Mouse (Mus musculus): ENCODE measurements at regions not wholly inside any gene's neighbourhood (a gene's known extent, or its start where the extent isn't known, plus 50 kb on each side); places are given as distances from the start of the nearest gene placed in this dataset.

DNA sequence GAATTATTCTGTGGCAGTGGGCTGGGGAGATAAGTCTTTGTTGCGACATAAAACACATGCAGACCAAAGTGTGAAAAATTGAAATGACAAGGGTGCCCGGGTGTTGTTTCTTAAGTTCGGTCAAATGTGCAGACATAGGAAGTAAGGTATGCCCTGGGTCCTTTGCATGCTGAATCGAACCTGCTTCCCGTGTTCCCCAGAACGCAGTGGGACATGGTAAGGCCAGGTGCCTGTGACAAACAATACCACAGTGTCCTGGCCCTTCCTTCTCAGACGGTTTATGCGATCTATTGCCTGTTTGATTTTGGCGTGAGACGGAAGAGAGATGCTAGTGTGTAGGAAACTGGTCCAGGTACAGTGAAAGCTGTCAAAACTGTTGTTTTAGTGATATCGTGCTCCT, 1022.1 kb downstream of the Adgrl2 start:
- no peak for DNase-seq (ENCODE audit: low read depth, low spot score)
- Histone ChIP-seq H3K27me3 (ENCODE audit: control insufficient read depth, insufficient read depth, low read length, poor library complexity, severe bottlenecking) (no peaks in the 10 kb centered on the region), H3K36me3 (ENCODE audit: control insufficient read depth, insufficient read depth, low read length, poor library complexity, severe bottlenecking) (no peaks in the 10 kb centered on the region)

DNA sequence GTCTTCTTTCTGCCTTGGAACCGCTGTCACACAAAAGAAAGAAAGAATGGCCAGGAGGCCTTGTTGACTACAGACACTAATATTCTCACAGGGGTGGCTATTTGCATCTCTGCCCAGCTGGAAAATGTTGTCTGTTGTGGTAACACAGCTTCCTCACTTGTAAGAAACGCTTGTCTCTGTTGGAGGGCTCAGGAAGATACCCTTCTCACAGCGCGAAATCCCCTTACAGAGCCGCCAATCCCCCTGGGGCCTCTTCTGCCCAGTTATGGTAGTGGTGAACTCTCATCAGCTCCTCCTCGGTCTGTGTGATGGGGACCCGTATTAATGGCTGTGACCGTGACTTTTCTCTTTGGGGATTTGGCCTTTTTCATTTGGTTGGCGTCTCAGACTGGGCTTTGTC, 1022.5 kb downstream of the Adgrl2 start:
- no peaks in the 10 kb centered on the region for H3K27me3 ChIP-seq (ENCODE audit: control insufficient read depth, insufficient read depth, low read length, poor library complexity, severe bottlenecking)
- H3K36me3 ChIP-seq (ENCODE audit: control insufficient read depth, insufficient read depth, low read length, poor library complexity, severe bottlenecking): no peaks in the 10 kb centered on the region

DNA sequence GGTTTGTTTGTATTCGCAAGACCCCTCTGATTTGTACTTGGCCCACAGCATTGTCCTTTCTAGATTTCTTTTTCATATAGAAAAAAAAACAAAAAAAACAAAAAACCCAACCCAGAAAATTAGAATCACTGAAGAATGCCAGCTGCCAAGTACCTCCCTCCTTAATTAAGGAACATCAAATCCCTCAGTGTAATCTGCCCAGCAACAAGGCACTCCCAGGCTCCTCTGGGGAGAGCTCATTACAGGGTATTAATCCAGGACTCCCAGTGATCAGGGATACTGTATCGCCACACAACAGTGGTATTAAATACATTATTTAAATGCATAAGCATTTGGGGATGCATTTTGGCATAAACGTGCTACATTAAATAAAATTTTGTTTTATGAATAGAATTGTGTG, 1023.1 kb downstream of the Adgrl2 start:
- Histone ChIP-seq H3K36me3 (ENCODE audit: control insufficient read depth, insufficient read depth, low read length, poor library complexity, severe bottlenecking) (no peaks in the 10 kb centered on the region), H3K27me3 (ENCODE audit: control insufficient read depth, insufficient read depth, low read length, poor library complexity, severe bottlenecking) (no peaks in the 10 kb centered on the region)
- no peak for DNase-seq (ENCODE audit: low read depth, low spot score)

More for the DNA sequence above, 1022.5 kb downstream of the Adgrl2 start:
- no peak for DNase-seq (ENCODE audit: low read depth, low spot score)

DNA sequence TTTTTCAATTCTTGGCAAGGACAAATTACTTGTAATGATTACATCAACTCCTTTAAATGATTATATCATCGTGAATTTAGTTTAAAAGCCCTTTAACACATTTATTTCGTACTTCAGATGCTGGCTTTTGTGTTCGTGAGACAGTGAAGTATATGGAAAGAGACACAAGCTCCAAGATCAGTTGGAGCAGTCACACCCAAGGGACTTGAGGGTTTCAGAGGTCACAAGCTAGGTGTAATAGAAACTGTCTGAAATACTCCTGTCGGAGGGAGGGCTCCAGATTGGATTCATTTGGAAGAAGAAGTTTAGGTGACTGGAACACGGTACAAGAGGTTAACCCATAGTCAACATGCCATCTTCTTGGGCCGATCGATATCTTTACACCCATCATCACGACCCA, 1023.5 kb downstream of the Adgrl2 start:
- no peak for DNase-seq (ENCODE audit: low read depth, low spot score)
- Histone ChIP-seq H3K27me3 (ENCODE audit: control insufficient read depth, insufficient read depth, low read length, poor library complexity, severe bottlenecking) (no peaks in the 10 kb centered on the region), H3K36me3 (ENCODE audit: control insufficient read depth, insufficient read depth, low read length, poor library complexity, severe bottlenecking) (no peaks in the 10 kb centered on the region)

DNA sequence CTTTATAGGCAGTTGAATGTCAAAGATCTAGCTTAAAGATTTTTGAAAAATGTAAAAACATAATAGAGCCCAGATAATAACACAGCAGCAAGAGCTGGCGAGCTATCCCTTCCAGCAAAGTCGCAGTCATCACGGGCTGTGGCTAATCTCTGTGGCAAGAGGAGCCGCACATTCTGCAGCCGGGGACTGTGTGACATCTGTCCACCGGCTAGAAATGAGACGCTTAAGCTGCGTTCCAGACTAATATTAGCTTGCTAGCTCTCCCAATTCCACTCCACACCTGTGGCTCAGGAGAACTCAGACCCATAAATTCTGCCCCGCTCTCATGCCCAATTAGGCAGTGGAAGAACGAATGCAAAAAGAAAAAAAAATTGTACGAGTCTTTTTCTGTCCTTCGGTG, 1024.0 kb downstream of the Adgrl2 start:
- H3K27me3 ChIP-seq (ENCODE audit: control insufficient read depth, insufficient read depth, low read length, poor library complexity, severe bottlenecking): no peaks in the 10 kb centered on the region
- no peak for DNase-seq (ENCODE audit: low read depth, low spot score)
- H3K36me3 ChIP-seq (ENCODE audit: control insufficient read depth, insufficient read depth, low read length, poor library complexity, severe bottlenecking): no peaks in the 10 kb centered on the region

DNA sequence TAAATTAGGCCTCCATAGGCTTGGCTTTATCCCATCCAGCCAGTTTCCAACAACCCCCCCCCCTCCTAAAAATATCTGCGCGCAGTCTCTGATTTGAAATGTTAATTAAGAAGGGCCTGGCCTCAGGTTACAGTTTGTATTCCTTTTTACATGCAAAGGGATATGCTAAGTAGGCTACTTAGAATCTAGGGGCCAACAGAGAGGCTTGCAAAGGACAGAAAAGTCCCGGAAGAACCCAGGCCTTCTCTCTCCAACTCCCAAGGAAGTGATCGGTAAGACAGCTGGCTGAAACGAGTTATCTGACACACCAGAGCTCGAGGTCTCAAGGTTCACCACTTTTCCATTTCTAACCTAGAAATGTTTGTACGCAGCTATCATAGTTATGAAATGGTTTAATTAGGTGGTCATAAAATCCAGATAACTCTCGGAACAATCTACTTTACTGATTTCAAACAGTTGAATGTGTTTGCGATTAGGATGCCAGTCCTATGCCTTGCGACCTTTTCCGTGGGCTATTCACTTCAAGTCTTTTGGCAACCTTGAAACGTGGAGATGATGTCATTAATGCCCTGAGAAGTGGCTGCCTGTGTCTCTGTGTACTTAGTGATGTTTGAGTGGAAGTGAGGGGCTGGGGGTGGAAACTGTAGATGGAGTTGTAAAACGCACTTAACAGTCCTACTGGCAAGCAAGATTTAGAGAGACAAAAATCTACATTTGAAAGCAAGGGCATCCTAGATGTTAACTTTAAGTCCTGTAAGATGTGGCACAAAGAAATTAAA, 1026.5 kb downstream of the Adgrl2 start:
- no peaks in the 10 kb centered on the region for H3K36me3 ChIP-seq (ENCODE audit: control insufficient read depth, insufficient read depth, low read length, poor library complexity, severe bottlenecking)
- no peak for DNase-seq (ENCODE audit: low read depth, low spot score)

DNA sequence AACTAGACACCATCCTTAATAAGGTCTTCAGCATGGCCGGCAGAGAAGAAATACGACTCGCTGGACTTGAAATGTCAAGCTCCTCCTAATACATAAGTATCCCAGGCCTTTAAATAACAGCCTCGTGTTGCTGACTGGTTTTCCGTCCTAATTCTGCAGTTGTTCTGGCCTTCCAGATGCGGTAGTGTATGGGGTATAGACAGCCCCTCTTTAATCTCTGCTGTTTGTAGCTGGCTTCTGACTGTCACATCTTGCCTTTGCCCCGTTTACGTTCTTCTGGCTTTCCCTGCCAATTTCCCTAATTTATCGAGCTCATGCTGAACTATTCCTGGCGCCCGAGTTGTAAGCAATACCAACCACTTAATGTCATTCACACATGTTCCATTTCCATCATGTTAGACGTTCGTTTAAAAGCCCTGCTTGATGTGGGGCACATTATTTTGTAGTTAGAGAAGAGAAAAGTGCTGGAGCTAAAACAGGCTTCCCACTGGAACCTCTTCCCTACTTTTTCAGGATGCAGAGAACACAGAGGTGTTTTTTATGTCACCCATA, 1042.2 kb downstream of the Adgrl2 start:
- Histone ChIP-seq H3K27me3 (ENCODE audit: control insufficient read depth, insufficient read depth, low read length, poor library complexity, severe bottlenecking) (no peaks in the 10 kb centered on the region), H3K36me3 (ENCODE audit: control insufficient read depth, insufficient read depth, low read length, poor library complexity, severe bottlenecking) (no peaks in the 10 kb centered on the region)
- DNase-seq (ENCODE audit: low read depth, low spot score): no peak

More for the DNA sequence above, 1026.5 kb downstream of the Adgrl2 start:
- no peaks in the 10 kb centered on the region for H3K27me3 ChIP-seq (ENCODE audit: control insufficient read depth, insufficient read depth, low read length, poor library complexity, severe bottlenecking)

DNA sequence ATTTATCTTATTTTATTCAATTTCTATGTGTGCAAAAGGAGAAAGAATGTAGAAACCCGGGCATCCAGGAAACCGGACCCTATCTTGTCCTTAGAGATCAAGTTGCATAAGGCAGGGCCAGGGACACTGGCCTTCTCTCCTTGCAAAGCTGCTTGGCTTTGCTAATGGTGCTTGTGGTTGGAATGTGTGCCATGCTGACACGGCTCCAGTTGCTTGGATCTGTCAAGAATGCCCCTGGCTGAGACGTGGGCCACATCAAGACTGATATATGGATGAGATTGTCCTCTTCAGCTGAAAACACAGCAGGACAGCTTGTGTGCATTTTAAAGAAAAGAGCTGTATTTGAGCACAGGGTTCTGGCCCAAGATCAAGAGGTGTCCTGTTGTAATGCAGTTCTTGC, 1047.0 kb downstream of the Adgrl2 start:
- no peaks in the 10 kb centered on the region for H3K36me3 ChIP-seq (ENCODE audit: control insufficient read depth, insufficient read depth, low read length, poor library complexity, severe bottlenecking)
- H3K27me3 ChIP-seq (ENCODE audit: control insufficient read depth, insufficient read depth, low read length, poor library complexity, severe bottlenecking): no peaks in the 10 kb centered on the region
- no peak for DNase-seq (ENCODE audit: low read depth, low spot score)

DNA sequence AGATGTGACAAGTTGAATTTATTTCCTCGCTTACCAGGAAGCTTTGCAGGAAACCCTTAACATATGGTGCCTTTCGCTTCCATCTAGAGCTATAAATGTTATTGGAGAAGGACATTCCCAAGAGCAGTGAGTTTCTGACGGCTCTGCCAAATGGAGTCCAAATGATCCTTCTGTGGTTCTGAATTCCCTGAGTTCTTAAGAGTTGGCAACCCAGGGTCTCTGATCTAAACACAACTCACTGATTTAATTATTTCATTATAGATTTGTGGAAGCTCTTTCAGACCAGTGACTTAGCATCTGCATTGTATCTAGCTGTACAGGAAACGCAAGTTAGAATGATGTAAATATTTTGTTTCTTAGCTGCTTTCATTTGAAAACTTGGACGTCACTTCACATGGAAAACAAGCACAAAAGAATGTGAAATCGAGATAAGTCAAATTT, 1059.5 kb downstream of the Adgrl2 start:
- no peak for DNase-seq (ENCODE audit: low read depth, low spot score)
- no peaks in the 10 kb centered on the region for H3K27me3 ChIP-seq (ENCODE audit: control insufficient read depth, insufficient read depth, low read length, poor library complexity, severe bottlenecking)

DNA sequence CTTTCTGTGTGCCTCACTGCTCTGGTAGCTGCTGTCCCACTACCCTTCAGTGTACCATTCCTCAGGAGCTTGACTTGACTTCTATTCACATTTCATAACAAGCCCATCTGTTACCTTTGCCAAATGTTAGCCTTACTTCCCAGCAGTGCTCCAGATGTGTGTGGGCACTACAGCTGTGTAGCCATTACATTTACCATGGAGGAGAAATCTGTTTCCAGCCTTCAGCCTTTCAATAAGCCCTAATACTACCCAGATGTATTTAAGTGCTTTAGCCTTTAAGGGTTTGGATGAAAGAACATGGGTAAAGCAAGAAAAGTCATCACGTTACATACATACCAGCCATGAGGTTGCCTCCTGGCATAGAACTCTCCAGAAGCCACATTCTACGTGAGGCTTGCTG, 1068.0 kb downstream of the Ttll7 start:
- Histone ChIP-seq H3K27me3 (ENCODE audit: control insufficient read depth, insufficient read depth, low read length, poor library complexity, severe bottlenecking) (no peaks in the 10 kb centered on the region), H3K36me3 (ENCODE audit: control insufficient read depth, insufficient read depth, low read length, poor library complexity, severe bottlenecking) (no peaks in the 10 kb centered on the region)
- no peak for DNase-seq (ENCODE audit: low read depth, low spot score)

More for the DNA sequence above, 1059.5 kb downstream of the Adgrl2 start:
- no peaks in the 10 kb centered on the region for H3K36me3 ChIP-seq (ENCODE audit: control insufficient read depth, insufficient read depth, low read length, poor library complexity, severe bottlenecking)

DNA sequence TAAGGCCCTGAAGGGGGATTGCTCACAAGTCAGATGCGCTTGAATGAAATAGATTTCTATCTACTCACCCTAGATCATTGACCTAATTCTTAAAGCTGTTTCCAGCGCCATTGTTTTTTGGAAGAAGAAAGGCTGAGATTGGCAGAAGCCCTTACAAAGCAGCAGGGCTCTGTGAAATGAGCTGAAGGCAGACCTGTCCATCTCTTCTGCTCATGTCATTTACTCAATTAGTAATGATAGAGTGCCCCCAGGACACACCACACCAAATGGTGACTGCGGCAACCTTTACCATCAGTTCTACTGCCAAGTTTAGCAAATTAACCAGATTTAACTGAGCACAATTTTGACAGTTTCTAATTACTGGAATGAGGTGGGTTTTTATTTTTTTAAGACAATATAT, 1067.5 kb downstream of the Ttll7 start:
- DNase-seq (ENCODE audit: low read depth, low spot score): no peak
- Histone ChIP-seq H3K27me3 (ENCODE audit: control insufficient read depth, insufficient read depth, low read length, poor library complexity, severe bottlenecking) (no peaks in the 10 kb centered on the region), H3K36me3 (ENCODE audit: control insufficient read depth, insufficient read depth, low read length, poor library complexity, severe bottlenecking) (no peaks in the 10 kb centered on the region)

DNA sequence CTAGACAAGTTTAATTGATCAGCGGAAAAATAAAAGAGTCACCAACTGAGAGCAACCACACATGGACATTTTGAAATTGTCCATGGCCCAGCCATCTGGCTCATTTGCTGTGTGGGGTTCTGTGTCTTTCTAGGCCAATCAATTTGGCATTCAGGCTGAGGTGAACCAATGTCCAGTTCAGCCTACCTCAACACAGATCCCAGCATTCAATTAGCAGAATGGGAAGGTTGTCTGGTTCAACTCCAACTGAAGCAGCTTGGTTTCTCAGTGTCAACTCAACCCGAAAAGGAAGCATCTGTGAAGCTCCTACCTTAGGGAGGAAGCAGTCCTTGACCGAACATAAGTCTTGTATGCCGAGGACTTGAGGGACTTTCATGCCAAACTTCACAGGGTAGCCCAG, 1067.0 kb downstream of the Ttll7 start:
- DNase-seq (ENCODE audit: low read depth, low spot score): no peak
- no peaks in the 10 kb centered on the region for H3K36me3 ChIP-seq (ENCODE audit: control insufficient read depth, insufficient read depth, low read length, poor library complexity, severe bottlenecking)
- H3K27me3 ChIP-seq (ENCODE audit: control insufficient read depth, insufficient read depth, low read length, poor library complexity, severe bottlenecking): no peaks in the 10 kb centered on the region

DNA sequence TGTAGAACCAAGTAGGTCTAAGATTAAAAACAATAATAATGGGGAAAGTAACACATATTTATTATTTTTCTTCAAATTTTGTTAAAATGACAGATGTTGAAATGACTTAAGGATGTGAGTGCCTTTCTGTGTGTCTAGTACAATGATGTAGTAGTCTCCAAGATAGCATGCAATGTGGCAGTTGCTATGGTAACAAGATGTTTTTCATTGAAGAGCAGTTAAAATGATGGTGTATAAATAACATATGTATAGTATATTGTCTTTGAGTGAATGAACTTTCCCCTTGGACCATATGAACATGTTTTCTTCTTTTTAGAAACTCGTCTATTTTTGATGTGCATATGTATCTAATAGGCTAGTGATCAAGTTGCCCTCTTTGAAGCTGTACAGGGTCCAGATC, 1044.6 kb downstream of the Ttll7 start:
- H3K27me3 ChIP-seq (ENCODE audit: control insufficient read depth, insufficient read depth, low read length, poor library complexity, severe bottlenecking): no peaks in the 10 kb centered on the region
- DNase-seq (ENCODE audit: low read depth, low spot score): no peak
- H3K36me3 ChIP-seq (ENCODE audit: control insufficient read depth, insufficient read depth, low read length, poor library complexity, severe bottlenecking): no peaks in the 10 kb centered on the region

DNA sequence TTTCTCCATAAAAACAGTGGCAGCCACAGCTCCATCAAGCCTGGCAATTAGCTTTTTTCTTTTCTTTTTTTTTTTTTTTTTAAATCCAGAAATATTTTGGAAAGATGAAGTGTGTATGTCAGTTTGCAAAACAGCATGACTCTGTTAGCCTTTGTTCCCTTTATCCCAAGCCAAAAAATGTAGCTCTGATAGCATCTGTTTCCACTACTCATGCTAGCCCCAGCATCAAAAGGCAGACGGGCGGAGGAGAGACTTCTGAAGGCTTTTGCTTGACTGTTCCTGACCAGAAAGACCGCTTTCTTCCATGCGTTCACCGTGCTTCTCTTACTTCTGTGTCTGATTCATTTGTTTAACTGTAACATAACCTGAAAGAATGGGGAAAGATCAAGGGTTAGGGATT, 1039.5 kb downstream of the Ttll7 start:
- no peaks in the 10 kb centered on the region for H3K27me3 ChIP-seq (ENCODE audit: control insufficient read depth, insufficient read depth, low read length, poor library complexity, severe bottlenecking)
- no peaks in the 10 kb centered on the region for H3K36me3 ChIP-seq (ENCODE audit: control insufficient read depth, insufficient read depth, low read length, poor library complexity, severe bottlenecking)
- DNase-seq (ENCODE audit: low read depth, low spot score): no peak

DNA sequence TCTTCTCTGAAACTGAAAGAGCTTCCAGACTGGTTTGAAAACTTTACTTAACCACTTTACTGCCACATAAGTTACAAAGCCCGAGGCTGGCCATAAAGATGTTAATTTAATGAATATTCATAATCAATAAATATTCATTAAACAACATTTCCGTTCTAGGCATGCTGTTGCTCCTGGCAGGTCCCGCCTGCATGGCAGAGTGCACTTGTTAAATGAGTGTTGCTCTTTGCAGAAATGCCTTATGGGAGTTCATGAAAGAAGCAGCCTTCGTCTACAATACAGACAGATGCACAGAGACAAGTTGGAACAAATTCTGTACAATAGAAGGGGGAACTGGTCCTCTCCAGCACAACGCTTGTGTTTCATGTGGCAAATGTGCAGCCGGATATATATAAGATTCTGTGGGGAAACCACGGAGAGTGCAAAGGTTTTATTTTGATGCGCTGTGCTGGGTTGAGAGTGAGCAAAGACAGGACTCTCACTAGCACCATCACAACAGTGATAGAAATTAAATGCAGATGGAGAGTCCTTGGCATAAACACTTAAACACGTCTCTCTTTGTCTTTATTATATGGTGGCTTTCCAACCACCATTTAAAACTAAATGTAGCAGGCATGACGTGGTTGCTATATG, 1034.2 kb downstream of the Ttll7 start:
- Histone ChIP-seq H3K36me3 (ENCODE audit: control insufficient read depth, insufficient read depth, low read length, poor library complexity, severe bottlenecking) (no peaks in the 10 kb centered on the region), H3K27me3 (ENCODE audit: control insufficient read depth, insufficient read depth, low read length, poor library complexity, severe bottlenecking) (no peaks in the 10 kb centered on the region)
- no peak for DNase-seq (ENCODE audit: low read depth, low spot score)
